Mouse (Mus musculus): ENCODE results near the gene Rarg.

The Rarg gene

GRCm38 (mm10) chr15:102258076-102258470 lies 756 bp upstream of the Rarg start:
- DNase-seq (ENCODE audit: low spot score in 2 of 2) = no peak

- no peak for DNase-seq (ENCODE audit: low spot score in 2 of 2)
Observed at GRCm38 (mm10) chr15:102256431-102257201, 701 bp downstream of the Rarg start.

GRCm38 (mm10) chr15:102255547-102256255 lies 1.6 kb downstream of the Rarg start:
- DNase-seq (ENCODE audit: low spot score in 2 of 2) = no peak

- DNase-seq (ENCODE audit: low spot score in 2 of 2) = no peak
Observed at GRCm38 (mm10) chr15:102250521-102250920, 6.8 kb downstream of the Rarg start.

GRCm38 (mm10) chr15:102249967-102250366 lies 7.3 kb downstream of the Rarg start:
- no peak for DNase-seq (ENCODE audit: low spot score in 2 of 2)

GRCm38 (mm10) chr15:102249251-102249691 lies 8.0 kb downstream of the Rarg start:
- no peak for DNase-seq (ENCODE audit: low spot score in 2 of 2)

- DNase-seq (ENCODE audit: low spot score in 2 of 2) = no peak
Observed at GRCm38 (mm10) chr15:102248812-102249191, 8.5 kb downstream of the Rarg start.

GRCm38 (mm10) chr15:102248131-102248811 lies 9.0 kb downstream of the Rarg start:
- DNase-seq (ENCODE audit: low spot score in 2 of 2) = no peak

GRCm38 (mm10) chr15:102247252-102248130 lies 9.8 kb downstream of the Rarg start:
- DNase-seq (ENCODE audit: low spot score in 2 of 2) = no peak

GRCm38 (mm10) chr15:102246866-102247251 lies 10.5 kb downstream of the Rarg start:
- DNase-seq (ENCODE audit: low spot score in 2 of 2) = peak in 1 of 2 experiments; percentile 42

GRCm38 (mm10) chr15:102245891-102246741 lies 11.2 kb downstream of the Rarg start:
- peak in 1 of 2 experiments; percentile 24 for DNase-seq (ENCODE audit: low spot score in 2 of 2)

- DNase-seq (ENCODE audit: low spot score in 2 of 2) = no peak
Observed at GRCm38 (mm10) chr15:102245461-102245881, 11.8 kb downstream of the Rarg start.

GRCm38 (mm10) chr15:102244306-102245191 lies 12.8 kb downstream of the Rarg start:
- DNase-seq (ENCODE audit: low spot score in 2 of 2) = no peak

- peak in 1 of 2 experiments; percentile 50 for DNase-seq (ENCODE audit: low spot score in 2 of 2)
Observed at GRCm38 (mm10) chr15:102243229-102244190, 13.8 kb downstream of the Rarg start.

- DNase-seq (ENCODE audit: low spot score in 2 of 2) = no peak
Observed at GRCm38 (mm10) chr15:102242404-102243228, 14.7 kb downstream of the Rarg start.

- no peak for DNase-seq (ENCODE audit: low spot score in 2 of 2)
Observed at GRCm38 (mm10) chr15:102240607-102241006, 16.7 kb downstream of the Rarg start.

- DNase-seq (ENCODE audit: low spot score in 2 of 2) = no peak
Observed at GRCm38 (mm10) chr15:102239851-102240250, 17.5 kb downstream of the Rarg start.

- peak; percentile 56 to 78 for DNase-seq (ENCODE audit: low spot score in 2 of 2)
Observed at GRCm38 (mm10) chr15:102239260-102239590, 18.1 kb downstream of the Rarg start.

All from spleen, postnatal 14 days (tissue).